Comparison of ENCODE assay signal across 17 mouse cellular contexts in genomic region chr9:60186948-60187347, GRCm38 (mm10).
DNase-seq lines count a peak whose midpoint lies in the region; TF ChIP-seq lines count a peak whose summit lies in the region.
"Had no signal": no experiment of that assay in that cellular context is flagged by ENCODE, and none has a peak within 500 bp of the region (broad histone marks: within the 10 kb centered on the region; RNA-seq: fewer than 3 reads in every experiment).

No protein-coding gene starts in this region.

- intact Hi-C loops in gastrocnemius, postnatal 14 days (cut with DNase I; ENCODE audit: low total_unique reads): no loop called here
- intact Hi-C loops in left cerebral cortex, postnatal 14 days (cut with DNase I): no loop called here
- intact Hi-C loops in left cerebral cortex, adult 2 months (cut with DNase I): no loop called here

- H3K27ac ChIP-seq in left cerebral cortex, adult 2 months: no peak overlapping the region
- H3K27ac ChIP-seq: embryonic facial prominence, embryonic 12.5 days; forebrain, embryonic 10.5 days; hindbrain, embryonic 13.5 days; limb, embryonic 10.5 days; liver, embryonic 14.5 days; midbrain, embryonic 10.5 days; stomach, embryonic 15.5 days had no signal

- TF ChIP-seq CTCF in left cerebral cortex, adult 2 months (IDR thresholded peaks at IDR 0.05): no peak

- peak; percentile 9 for DNase-seq in gastrocnemius, postnatal 14 days
- DNase-seq in gastrocnemius, postnatal 10 days: no peak
- peak; percentile 16 to 41 for DNase-seq in left cerebral cortex, postnatal 14 days (ENCODE audit: low spot score in 2 of 2)
- DNase-seq in left cerebral cortex, adult 2 months (ENCODE audit: extremely low spot score in 1 of 2, low spot score in 2 of 2): no peak
- DNase-seq in A20 (ENCODE audit: low read depth, low spot score): peak; percentile 90
- DNase-seq in frontal cortex, postnatal 36 days (ENCODE audit: low spot score in 2 of 2): peak; percentile 25 to 28
- no peak for DNase-seq in adrenal gland, postnatal 10 days
- DNase-seq: cerebellum, adult 18-20 months; layer of hippocampus, postnatal 36 days; thymus, postnatal 36 days had no signal

- no peak overlapping the region for H3K4me3 ChIP-seq in left cerebral cortex, adult 2 months
- H3K4me3 ChIP-seq: embryonic facial prominence, embryonic 12.5 days; forebrain, embryonic 10.5 days; hindbrain, embryonic 13.5 days; limb, embryonic 10.5 days; midbrain, embryonic 10.5 days; stomach, embryonic 15.5 days had no signal

Comparison
In these comparisons a context has a peak if more than half of its experiments do, and no peak if none do; other contexts are left out.
1. DNase-seq: peak in gastrocnemius, postnatal 14 days (single experiment), left cerebral cortex, postnatal 14 days (2 of 2), A20 (single experiment) and frontal cortex, postnatal 36 days (2 of 2); none in gastrocnemius, postnatal 10 days (single experiment), left cerebral cortex, adult 2 months (0 of 2) and adrenal gland, postnatal 10 days (single experiment).